Mouse (Mus musculus) G1E (cell line): Measurements from ENCODE around the gene Olfr1339.

ENCODE experiments used
- CTCF ChIP-seq: IDR thresholded peaks from 2 replicates; pipeline ENCODE4 v1.5.1; 2012; ENCODE audit warnings: low read depth, low read length, inconsistent platforms, mixed read lengths
- GATA1 ChIP-seq: IDR thresholded peaks from 2 replicates; pipeline ENCODE4 v1.6.1; 2012; ENCODE audit warnings: borderline replicate concordance, low read length, inconsistent platforms, mixed read lengths
- TAL1 ChIP-seq: conservative IDR thresholded peaks from 2 replicates; pipeline ENCODE4 v1.6.1; 2012; ENCODE audit warnings: low read depth, low read length, inconsistent platforms, mixed read lengths

- TF ChIP-seq CTCF (no peak), GATA1 (no peak), TAL1 (no peak)
Measured at GRCm38 (mm10) chr4:118739574-118739973, 7.6 kb downstream of the Olfr1339 start.
